Mouse (Mus musculus) hindbrain, embryonic 11.5 days (tissue): ENCODE data around the gene Gpr108. TPM values are rescaled to one million over a fixed set of nuclear protein-coding genes. Genes with fewer than 3 reads are reported as not detected.

Experiments
- ATAC-seq: fragments of 200-750 bp; cut with Nextera tagmentation; 2 replicates; pipeline ENCODE4 v1.8.0; 2017; ENCODE audit warnings: mild to moderate bottlenecking, moderate TSS enrichment, moderate library complexity; ENCODE audit not compliant: low FRiP score
- DNase-seq: peaks from one replicate; pipeline ENCODE4 v3.0.0-alpha.2; 2015; ENCODE audit warnings: low spot score
- H3K27ac ChIP-seq: fragments of 300-500 bp; sonication (generic); 2 replicates; pipeline ENCODE4 v1.5.1; 2014; ENCODE audit warnings: mild to moderate bottlenecking, low read depth, low read length
- H3K27me3 ChIP-seq: fragments of 300-500 bp; sonication (generic); 2 replicates; pipeline ENCODE4 v1.6.1; 2014; ENCODE audit warnings: mild to moderate bottlenecking, low read length, moderate library complexity, mixed read lengths; ENCODE audit not compliant: control insufficient read depth, insufficient read depth
- H3K36me3 ChIP-seq: fragments of 300-500 bp; sonication (generic); 2 replicates; pipeline ENCODE4 v1.6.1; 2014; ENCODE audit warnings: mild to moderate bottlenecking, low read length, moderate library complexity, mixed read lengths; ENCODE audit not compliant: control insufficient read depth, insufficient read depth
- H3K4me1 ChIP-seq: fragments of 300-500 bp; sonication (generic); replicated peaks from 2 replicates; pipeline ENCODE4 v1.6.1; 2014; ENCODE audit warnings: low read length, mixed read lengths; ENCODE audit not compliant: control insufficient read depth, insufficient read depth
- H3K4me2 ChIP-seq: fragments of 300-500 bp; sonication (generic); replicated peaks from 2 replicates; pipeline ENCODE4 v1.6.1; 2014; ENCODE audit warnings: mild to moderate bottlenecking, low read depth, low read length
- H3K4me3 ChIP-seq: fragments of 300-500 bp; sonication (generic); 2 replicates; pipeline ENCODE4 v1.5.1; 2014; ENCODE audit warnings: low read depth, low read length
- H3K9ac ChIP-seq: fragments of 300-500 bp; sonication (generic); 2 replicates; pipeline ENCODE4 v1.6.1; 2014; ENCODE audit warnings: low read depth, low read length
- H3K9me3 ChIP-seq: fragments of 300-500 bp; sonication (generic); 2 replicates; pipeline ENCODE4 v1.6.1; 2016; ENCODE audit warnings: low read length; ENCODE audit not compliant: control insufficient read depth
- WGBS: fragments of 180-500 bp; shearing (Covaris S2); extraction: QIAGEN DNeasy Blood & Tissue Kit; methylation state at CpG from one replicate; pipeline ENCODE4 v1.1.7; 2014; 5-methylcytosine and 5-hydroxymethylcytosine counted together
- polyA plus RNA-seq: library from polyadenylated mRNA; unstranded; fragments of >200 nt; fragmentation: Nextera tagmentation; extraction: Ambion mirVana; gene quantifications from 2 replicates; pipeline ENCODE4 v1.2.1, GENCODE M21; 2014

The Gpr108 gene
- polyA plus RNA-seq, 1 experiment from 2014 or later = 23.5 TPM

DNA sequence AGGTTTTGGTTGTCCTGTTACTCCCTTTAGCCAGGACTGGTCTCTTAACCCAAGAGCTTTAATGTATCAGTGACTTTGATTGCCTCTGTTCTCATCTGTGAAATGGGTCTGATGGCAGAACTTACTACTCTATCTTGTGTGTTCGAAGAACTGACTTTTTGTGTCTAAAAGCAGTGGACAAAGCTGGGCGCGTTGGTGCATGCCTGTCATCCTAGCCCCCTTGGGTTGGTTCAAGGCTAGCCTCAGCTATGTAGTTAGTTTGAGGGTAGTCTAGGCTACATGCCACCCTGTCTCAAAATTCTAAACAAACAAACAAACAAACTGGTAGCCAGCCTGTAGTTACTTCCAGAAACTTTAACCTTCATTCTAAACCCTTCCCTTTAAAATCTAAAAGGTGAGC is 3.2 kb upstream of the Gpr108 start:
- Histone ChIP-seq H3K4me2 (no peak overlapping the region), H3K9me3 (no peaks in the 10 kb centered on the region), H3K4me1 (peaks cover 12% of the 10 kb centered on the region), H3K27me3 (no peaks in the 10 kb centered on the region), H3K27ac (no peak overlapping the region), H3K36me3 (no peaks in the 10 kb centered on the region; the same call in 1 of the 2 replicates), H3K4me3 (no peak overlapping the region), H3K9ac (no peak overlapping the region)
- ATAC-seq (no peak), DNase-seq (no peak)
- WGBS = 92% methylated on average over 3 of the region's 3 CpGs

DNA sequence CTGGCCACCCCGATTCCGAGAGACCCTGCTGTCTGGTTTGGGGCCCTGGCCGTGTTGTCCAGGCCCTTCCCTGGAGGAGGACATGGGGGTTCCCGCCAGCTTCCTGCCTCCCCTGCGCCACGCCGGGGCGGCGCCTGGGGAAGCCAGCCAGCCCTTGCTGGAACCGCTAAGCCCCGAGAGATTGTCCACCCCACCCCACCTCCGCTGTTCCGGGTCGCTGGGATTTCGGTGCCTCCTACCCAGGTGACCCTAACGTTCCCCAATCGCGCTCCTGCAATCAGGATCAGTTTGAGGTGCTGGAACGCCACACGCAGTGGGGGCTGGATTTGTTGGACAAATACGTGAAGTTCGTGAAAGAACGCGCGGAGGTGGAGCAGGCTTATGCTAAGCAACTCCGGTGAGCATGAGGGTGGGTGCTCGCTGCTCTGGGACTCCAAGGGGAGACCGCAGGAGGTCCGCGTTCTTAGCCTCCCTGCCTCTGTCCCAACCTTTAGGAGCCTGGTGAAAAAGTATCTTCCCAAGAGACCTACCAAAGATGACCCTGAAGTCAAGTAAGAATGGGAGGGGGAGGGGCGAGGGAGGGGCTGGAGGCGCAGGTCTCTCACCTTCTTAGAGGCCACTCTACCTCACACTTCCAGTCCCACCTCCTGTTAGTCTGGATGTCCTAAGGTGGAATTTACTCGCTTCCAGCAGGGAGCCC is 2.4 kb upstream of the Gpr108 start:
- Histone ChIP-seq H3K27ac (no peak overlapping the region), H3K4me3 (peak overlapping the region; percentile 60)
- 1% methylated on average over 33 of the region's 33 CpGs for WGBS

DNA sequence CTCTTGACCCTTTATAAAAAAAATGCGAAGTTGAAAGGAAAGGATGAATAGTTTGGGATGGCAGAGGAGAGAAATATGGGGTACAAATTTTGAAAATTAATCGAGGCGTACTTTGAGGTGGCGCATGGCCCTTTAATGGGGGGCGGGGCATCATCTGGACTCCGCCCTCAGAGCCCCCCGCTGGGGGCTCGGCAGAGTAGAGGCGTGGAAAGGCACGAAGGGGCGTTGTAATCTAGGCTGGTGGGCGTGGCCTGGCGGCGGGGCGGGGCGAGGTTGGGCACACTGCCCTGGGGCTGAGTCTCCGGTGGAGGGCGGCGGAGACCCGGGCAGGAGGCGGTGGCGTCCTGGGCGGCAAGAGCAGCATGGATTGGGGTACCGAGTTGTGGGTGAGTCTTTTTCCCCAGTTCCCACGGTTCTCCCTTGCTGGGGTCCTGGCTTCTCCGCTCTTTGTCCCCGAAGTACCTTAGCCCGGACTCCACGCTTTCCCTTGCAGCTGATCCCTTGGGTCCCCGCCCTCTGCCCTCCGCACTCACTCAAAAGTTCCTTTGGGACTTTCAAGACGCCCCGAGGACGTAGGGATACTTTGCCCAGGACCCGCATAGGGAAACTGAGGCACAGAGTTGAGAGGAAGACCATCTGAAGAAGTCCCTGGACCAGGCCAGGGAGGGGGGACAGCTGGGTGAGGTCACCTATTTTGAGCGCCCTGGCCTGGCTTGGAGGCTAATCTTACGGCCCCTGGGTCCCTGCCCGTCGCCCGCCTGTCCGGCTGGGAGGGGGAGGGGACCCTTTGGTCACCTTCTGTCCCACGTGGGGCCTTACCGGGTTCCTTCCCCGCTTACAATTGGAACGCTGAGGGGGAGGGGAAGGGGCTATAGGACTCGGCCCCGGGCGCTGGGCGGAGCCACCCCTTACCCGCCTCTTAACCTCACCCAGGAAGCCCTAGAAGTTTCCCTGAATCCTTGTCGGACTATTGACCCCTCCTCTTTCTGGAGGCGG is 1.2 kb upstream of the Gpr108 start, which contains the start of gene Trip10:
Gene Trip10, plus strand, starts transcription at position 270 of the 996 bp plus-strand sequence.
- under 1% methylated on average over 51 of the region's 52 CpGs for WGBS

More for the DNA sequence above, 2.4 kb upstream of the Gpr108 start:
- Histone ChIP-seq H3K4me2 (peak overlapping the region; percentile 82), H3K9me3 (no peaks in the 10 kb centered on the region), H3K4me1 (peaks cover 12% of the 10 kb centered on the region), H3K27me3 (no peaks in the 10 kb centered on the region), H3K9ac (peak overlapping the region; percentile 60), H3K36me3 (no peaks in the 10 kb centered on the region; the same call in 1 of the 2 replicates)
- DNase-seq = peak; percentile 31
- ATAC-seq = no peak

DNA sequence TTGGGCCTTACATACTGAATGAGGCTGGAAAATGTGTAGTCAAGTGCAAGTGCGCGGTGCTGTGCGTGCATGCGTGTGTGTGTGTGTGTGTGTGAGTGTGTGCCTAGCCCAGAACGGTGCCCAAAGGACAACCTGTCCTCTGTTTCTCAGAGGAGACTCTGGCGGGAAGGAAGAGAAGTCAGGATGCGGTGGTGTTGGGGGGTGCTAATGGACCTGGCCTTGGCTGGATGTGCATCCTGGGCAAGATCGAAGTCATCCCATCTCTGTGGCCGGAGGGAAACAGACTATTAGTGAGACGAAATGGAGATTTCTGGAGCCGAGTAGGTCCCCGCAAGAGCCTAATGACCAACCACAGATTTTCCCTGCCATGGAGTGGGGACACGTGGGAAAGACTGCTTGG is 525 bp upstream of the Gpr108 start:
- no peak for DNase-seq
- peak overlapping the region; percentile 82 for H3K4me2 ChIP-seq
- H3K9me3 ChIP-seq = no peaks in the 10 kb centered on the region
- peak overlapping the region; percentile 87 for H3K27ac ChIP-seq
- H3K27me3 ChIP-seq = no peaks in the 10 kb centered on the region
- WGBS = 11% methylated on average over 13 of the region's 13 CpGs
- H3K4me3 ChIP-seq = peak overlapping the region; percentile 60
- H3K9ac ChIP-seq = peak overlapping the region; percentile 32; the same call in 1 of the 2 replicates
- H3K4me1 ChIP-seq = peaks cover 12% of the 10 kb centered on the region
- H3K36me3 ChIP-seq = no peaks in the 10 kb centered on the region
- ATAC-seq = no peak

More for the DNA sequence above, 1.2 kb upstream of the Gpr108 start, which contains the start of gene Trip10:
- peaks cover 12% of the 10 kb centered on the region for H3K4me1 ChIP-seq
- H3K9ac ChIP-seq = peak within 1 kb of the TSS; percentile 60
- peak within 1 kb of the TSS; percentile 60 for H3K4me3 ChIP-seq
- H3K4me2 ChIP-seq = peak within 1 kb of the TSS; percentile 82
- no peaks in the 10 kb centered on the region; the same call in 1 of the 2 replicates for H3K36me3 ChIP-seq
- ATAC-seq (peak; percentile 53), DNase-seq (peak; percentile 96)
- H3K9me3 ChIP-seq = no peaks in the 10 kb centered on the region
- peak within 1 kb of the TSS; percentile 87 for H3K27ac ChIP-seq
- no peaks in the 10 kb centered on the region for H3K27me3 ChIP-seq

DNA sequence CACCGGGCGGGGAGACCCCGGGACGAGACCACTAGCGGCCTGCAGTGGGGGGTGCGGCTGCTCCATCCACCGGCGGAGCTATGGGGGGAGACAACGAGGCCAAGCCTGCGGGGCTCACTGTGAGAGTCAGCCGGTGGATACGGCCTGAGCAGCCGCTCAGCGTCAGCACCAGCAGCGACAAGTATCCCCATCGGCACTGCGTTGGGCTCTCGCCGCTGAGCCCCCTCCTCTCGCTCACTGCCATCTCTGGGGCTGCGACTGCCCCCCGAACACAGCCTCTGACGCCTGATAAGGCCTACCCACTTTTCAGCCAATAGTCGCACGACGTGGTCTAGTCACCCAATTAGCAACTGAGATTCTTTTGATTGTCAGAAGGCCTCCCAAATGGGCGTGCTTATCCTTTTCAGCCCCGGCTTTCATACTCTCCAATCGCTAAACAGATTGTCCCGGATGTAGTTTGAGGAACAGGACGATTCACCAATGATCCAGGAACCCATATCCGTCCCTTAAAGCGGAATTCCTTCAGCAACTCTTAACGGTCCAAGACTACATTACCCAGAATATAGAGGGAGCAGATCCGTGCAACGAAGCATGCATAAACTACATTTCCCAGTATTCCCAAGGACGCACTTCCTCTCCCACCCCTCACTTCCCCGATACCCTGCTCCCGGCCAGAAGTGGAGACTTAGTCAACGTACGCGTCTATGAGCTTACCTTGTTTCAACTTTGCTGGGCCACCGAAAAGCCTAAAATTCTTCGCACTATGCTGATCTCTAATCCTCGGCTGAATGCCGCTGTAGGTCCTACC is 649 bp downstream of the Gpr108 start:
- Histone ChIP-seq H3K27ac (peak overlapping the region; percentile 92), H3K4me2 (peak overlapping the region; percentile 82), H3K36me3 (no peaks in the 10 kb centered on the region), H3K9me3 (no peaks in the 10 kb centered on the region), H3K27me3 (no peaks in the 10 kb centered on the region), H3K4me1 (peaks cover 12% of the 10 kb centered on the region), H3K9ac (peak overlapping the region; percentile 86), H3K4me3 (peak overlapping the region; percentile 61)
- peak; percentile 91 for DNase-seq
- ATAC-seq = peak; percentile 93
- under 1% methylated on average over 46 of the region's 46 CpGs for WGBS

DNA sequence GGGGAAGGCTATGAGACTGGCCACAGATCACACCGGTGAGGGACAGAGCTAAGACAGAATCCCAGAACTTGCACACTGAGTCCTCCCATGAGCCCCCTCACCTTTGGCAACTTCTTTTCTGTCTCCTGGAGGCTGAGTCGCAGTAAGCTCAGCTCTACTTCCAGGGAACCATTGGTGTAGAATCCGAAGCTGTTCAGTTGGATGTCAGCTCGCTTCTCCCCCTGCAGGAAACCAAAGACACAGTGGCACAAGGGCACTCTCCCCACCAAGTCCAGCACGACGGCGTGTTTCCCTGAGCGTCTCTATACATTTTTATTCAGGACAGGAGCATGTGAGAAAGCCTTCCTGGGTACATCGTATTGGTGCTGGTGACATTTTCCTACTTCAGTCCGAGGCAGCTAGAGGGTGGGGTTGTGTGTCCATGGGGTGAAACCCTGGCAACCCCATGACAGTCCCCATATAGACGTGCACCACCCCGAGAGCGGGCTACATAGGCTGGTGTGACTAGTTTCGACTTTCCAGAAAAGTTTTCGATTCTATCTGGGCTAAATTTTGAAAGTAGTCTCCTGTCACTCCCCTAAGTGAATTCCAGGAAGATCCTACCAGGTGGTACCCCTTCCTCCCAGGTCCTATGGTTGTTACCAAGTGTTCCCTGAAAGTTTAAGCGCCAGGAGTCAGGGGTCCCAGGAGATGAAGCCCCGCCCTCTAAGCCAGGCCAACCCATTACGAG is 1.4 kb downstream of the Gpr108 start:
- Histone ChIP-seq H3K4me2 (peak overlapping the region; percentile 58), H3K27me3 (no peaks in the 10 kb centered on the region), H3K36me3 (no peaks in the 10 kb centered on the region; the same call in 1 of the 2 replicates), H3K9me3 (no peaks in the 10 kb centered on the region), H3K4me1 (peaks cover 12% of the 10 kb centered on the region), H3K27ac (peak overlapping the region; percentile 92), H3K9ac (peak overlapping the region; percentile 86), H3K4me3 (peak overlapping the region; percentile 61)
- peak; percentile 1 for ATAC-seq
- DNase-seq = no peak
- WGBS = 6% methylated on average over 18 of the region's 18 CpGs

DNA sequence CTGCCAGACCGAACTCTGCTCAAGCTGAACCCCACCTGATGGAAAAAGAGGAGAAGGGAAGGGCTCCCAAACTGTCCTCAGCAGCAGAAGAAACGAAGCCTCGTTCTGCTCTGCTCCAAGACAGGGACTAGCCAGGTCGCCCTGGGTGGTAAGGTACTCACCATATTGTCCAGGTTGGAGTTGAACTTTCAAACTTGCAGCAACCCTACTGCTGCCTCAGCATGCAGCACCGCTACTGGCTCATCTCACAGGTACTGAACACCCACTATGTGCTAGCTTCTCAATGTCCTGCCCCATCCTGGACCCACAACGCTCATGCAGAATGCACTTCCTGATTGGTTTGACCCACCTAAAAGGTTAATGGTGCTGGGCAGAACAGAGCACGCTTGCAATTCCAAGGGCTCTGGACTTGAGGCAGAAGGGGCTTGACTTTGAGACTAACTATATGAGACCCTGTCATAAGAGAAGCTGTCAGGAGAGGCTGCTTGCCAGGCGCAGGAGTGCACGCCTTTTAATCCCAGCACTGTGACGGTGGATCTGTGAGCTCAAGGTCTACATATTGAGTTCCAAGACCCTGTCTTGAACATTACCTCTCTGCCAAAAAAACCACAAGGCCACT is 2.8 kb downstream of the Gpr108 start:
- Histone ChIP-seq H3K4me3 (no peak overlapping the region), H3K4me2 (no peak overlapping the region), H3K27me3 (no peaks in the 10 kb centered on the region), H3K9ac (no peak overlapping the region), H3K27ac (no peak overlapping the region), H3K4me1 (peaks cover 12% of the 10 kb centered on the region), H3K9me3 (no peaks in the 10 kb centered on the region), H3K36me3 (no peaks in the 10 kb centered on the region; the same call in 1 of the 2 replicates)
- DNase-seq (no peak), ATAC-seq (no peak)
- 93% methylated on average over 10 of the region's 10 CpGs for WGBS
